Mouse (Mus musculus) lung, embryonic 15.5 days (tissue): ENCODE measurements at regions not wholly inside any gene's neighbourhood (a gene's known extent, or its start where the extent isn't known, plus 50 kb on each side); places are given as distances from the start of the nearest gene placed in this dataset.

Experiments
- ATAC-seq: fragments of 200-750 bp; cut with Nextera tagmentation; 2 replicates; pipeline ENCODE4 v1.8.0; 2017; ENCODE audit warnings: moderate number of reproducible peaks, borderline replicate concordance; ENCODE audit not compliant: low FRiP score, low TSS enrichment; ENCODE audit errors: extremely low read depth
- H3K27ac ChIP-seq: fragments of 300-500 bp; sonication (generic); 2 replicates; pipeline ENCODE4 v1.5.1; 2015; ENCODE audit warnings: moderate library complexity, mild to moderate bottlenecking, inconsistent platforms
- H3K27me3 ChIP-seq: fragments of 300-500 bp; sonication (generic); 2 replicates; pipeline ENCODE4 v1.6.1; 2015; ENCODE audit warnings: inconsistent platforms
- H3K36me3 ChIP-seq: fragments of 300-500 bp; sonication (generic); 2 replicates; pipeline ENCODE4 v1.6.1; 2015; ENCODE audit warnings: inconsistent platforms
- H3K4me1 ChIP-seq: fragments of 300-500 bp; sonication (generic); 2 replicates; pipeline ENCODE4 v1.6.1; 2015; ENCODE audit warnings: inconsistent platforms
- H3K4me2 ChIP-seq: fragments of 300-500 bp; sonication (generic); 2 replicates; pipeline ENCODE4 v1.6.1; 2015; ENCODE audit warnings: inconsistent platforms, mild to moderate bottlenecking, moderate library complexity
- H3K4me3 ChIP-seq: fragments of 300-500 bp; sonication (generic); 2 replicates; pipeline ENCODE4 v1.5.1; 2015; ENCODE audit warnings: mild to moderate bottlenecking, inconsistent platforms
- H3K9ac ChIP-seq: fragments of 300-500 bp; sonication (generic); 2 replicates; pipeline ENCODE4 v1.6.1; 2015; ENCODE audit warnings: inconsistent platforms
- H3K9me3 ChIP-seq: fragments of 300-500 bp; sonication (generic); 2 replicates; pipeline ENCODE4 v1.6.1; 2016; ENCODE audit warnings: inconsistent platforms
- WGBS: fragments of 180-500 bp; shearing (Covaris S2); methylation state at CpG from one replicate; pipeline ENCODE4 v1.1.7; 2015; 5-methylcytosine and 5-hydroxymethylcytosine counted together

DNA sequence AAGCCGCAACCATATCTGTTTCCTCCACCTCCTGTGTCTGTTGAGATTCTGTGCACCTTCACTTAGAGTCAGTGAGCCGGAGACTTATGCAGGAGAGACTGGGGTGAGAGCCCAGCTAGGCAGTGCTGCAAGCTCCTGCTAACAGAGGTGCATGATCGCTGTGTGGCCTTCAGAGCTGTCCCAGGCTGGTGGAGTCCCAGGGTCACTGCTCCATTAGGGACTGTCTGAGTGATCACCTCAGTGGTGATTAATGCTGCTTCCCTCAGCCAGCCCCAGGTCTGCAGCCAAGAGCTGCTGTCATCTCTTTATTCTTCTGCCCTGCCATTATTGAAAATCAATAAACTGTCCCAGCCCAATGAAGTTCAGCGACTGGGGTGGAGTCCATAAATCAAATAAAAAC is 69.0 kb upstream of the Aldh1b1 start:
- Histone ChIP-seq H3K9me3 (no peaks in the 10 kb centered on the region), H3K4me3 (no peak overlapping the region), H3K36me3 (no peaks in the 10 kb centered on the region), H3K27ac (no peak overlapping the region), H3K4me1 (peaks cover 9% of the 10 kb centered on the region; the same call in 1 of the 2 replicates), H3K9ac (no peak overlapping the region), H3K27me3 (no peaks in the 10 kb centered on the region), H3K4me2 (no peak overlapping the region)
- 62% methylated on average over 4 of the region's 4 CpGs for WGBS
- ATAC-seq, result no peak

DNA sequence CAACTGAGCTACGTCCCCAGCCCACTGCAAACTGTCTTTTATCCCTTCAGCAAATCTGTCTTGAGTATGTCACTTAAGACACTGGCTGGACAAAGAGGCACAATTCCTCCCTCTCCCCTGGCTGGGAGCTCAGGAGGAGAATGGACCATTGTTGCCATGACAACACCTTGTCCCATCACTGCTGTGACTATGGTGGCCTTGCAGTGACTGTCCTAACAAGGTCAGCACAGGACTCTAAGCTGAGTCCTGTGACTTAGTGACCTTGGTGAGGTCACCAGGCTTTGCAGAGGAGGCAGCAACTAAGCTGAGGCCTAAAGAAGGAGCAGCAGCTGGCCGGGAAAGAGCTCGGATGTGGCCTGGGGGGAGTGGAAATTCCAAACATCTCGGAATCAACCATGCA is 70.0 kb upstream of the Aldh1b1 start:
- WGBS, result 51% methylated on average over 4 of the region's 4 CpGs
- no peak overlapping the region for H3K27ac ChIP-seq
- H3K9ac ChIP-seq, result no peak overlapping the region
- no peaks in the 10 kb centered on the region for H3K27me3 ChIP-seq
- no peaks in the 10 kb centered on the region for H3K36me3 ChIP-seq
- peaks cover 10% of the 10 kb centered on the region; the same call in 1 of the 2 replicates for H3K4me1 ChIP-seq
- ATAC-seq, result no peak
- H3K4me2 ChIP-seq, result no peak overlapping the region
- H3K9me3 ChIP-seq, result no peaks in the 10 kb centered on the region
- no peak overlapping the region for H3K4me3 ChIP-seq

DNA sequence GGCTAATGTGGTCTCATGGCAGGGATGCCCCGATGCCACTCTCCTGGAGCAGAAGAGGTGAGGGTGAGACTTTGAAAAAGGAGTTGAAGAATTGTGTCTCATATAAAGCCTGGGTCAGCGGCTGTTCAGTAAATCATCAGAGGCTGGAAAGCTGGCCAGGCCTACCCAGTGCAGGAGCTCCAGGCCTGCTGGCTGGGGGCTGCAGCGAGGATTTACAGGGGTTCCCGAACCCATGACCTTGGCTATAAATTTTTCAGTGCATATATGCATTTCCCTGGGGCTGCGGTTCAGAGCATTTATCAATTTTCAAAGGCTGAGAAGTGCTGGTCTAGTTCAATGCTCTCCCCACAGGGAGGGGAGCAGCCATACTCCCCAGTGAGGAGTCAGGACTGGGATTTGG is 70.9 kb upstream of the Aldh1b1 start:
- H3K27me3 ChIP-seq, result no peaks in the 10 kb centered on the region
- no peak overlapping the region for H3K27ac ChIP-seq
- H3K9ac ChIP-seq, result no peak overlapping the region
- no peak for ATAC-seq
- no peaks in the 10 kb centered on the region for H3K9me3 ChIP-seq
- peaks cover 10% of the 10 kb centered on the region; the same call in 1 of the 2 replicates for H3K4me1 ChIP-seq
- WGBS, result 78% methylated on average over 5 of the region's 5 CpGs
- H3K36me3 ChIP-seq, result no peaks in the 10 kb centered on the region
- no peak overlapping the region for H3K4me3 ChIP-seq
- H3K4me2 ChIP-seq, result no peak overlapping the region

DNA sequence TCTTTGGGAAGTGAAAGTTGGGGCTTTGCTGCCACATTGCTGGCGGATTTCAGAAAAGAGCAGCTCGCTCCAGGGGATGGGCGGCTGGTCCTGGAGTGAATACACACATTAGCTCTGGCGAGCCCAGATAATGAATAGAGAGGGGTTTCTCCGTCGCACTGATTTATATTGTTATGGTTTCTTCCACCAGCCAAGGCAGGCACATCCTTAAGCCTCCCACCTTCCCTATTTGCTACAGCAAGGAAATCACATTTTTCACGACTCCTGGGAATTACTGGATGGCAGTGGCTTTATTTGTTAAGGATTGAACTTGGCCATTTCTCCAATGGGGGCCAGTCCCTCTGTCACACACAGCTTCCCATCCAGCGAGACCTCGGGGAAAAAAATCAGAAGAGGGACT is 71.3 kb upstream of the Aldh1b1 start:
- H3K27me3 ChIP-seq, result no peaks in the 10 kb centered on the region
- no peak overlapping the region for H3K27ac ChIP-seq
- no peaks in the 10 kb centered on the region for H3K9me3 ChIP-seq
- H3K9ac ChIP-seq, result no peak overlapping the region
- no peaks in the 10 kb centered on the region for H3K36me3 ChIP-seq
- 55% methylated on average over 9 of the region's 9 CpGs for WGBS
- H3K4me2 ChIP-seq, result no peak overlapping the region
- ATAC-seq, result no peak
- peaks cover 10% of the 10 kb centered on the region; the same call in 1 of the 2 replicates for H3K4me1 ChIP-seq
- no peak overlapping the region for H3K4me3 ChIP-seq

DNA sequence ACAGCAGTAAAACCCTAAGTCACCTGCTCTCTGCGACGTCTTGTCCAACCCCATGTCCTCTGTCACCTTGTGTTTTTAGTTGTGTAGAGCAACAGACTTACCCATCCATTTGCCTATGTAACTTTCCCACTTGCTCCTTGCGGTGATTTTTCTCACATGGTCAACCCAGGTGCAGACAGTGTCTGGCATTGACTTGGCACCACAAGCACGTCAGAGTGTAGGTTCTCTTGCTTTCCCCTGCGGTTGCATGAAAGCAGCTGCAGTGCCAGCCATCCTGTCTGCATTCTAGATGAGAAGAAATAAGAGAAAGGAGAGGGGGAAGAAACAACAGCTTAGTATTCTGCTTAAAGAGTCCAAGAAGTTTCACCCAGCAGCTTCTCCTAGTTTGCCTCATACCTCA is 72.0 kb upstream of the Aldh1b1 start:
- peaks cover 10% of the 10 kb centered on the region; the same call in 1 of the 2 replicates for H3K4me1 ChIP-seq
- H3K27ac ChIP-seq, result no peak overlapping the region
- H3K4me2 ChIP-seq, result no peak overlapping the region
- WGBS, result 90% methylated on average over 5 of the region's 5 CpGs
- H3K9me3 ChIP-seq, result no peaks in the 10 kb centered on the region
- H3K27me3 ChIP-seq, result no peaks in the 10 kb centered on the region
- no peak for ATAC-seq
- no peak overlapping the region for H3K4me3 ChIP-seq
- H3K36me3 ChIP-seq, result no peaks in the 10 kb centered on the region
- no peak overlapping the region for H3K9ac ChIP-seq

DNA sequence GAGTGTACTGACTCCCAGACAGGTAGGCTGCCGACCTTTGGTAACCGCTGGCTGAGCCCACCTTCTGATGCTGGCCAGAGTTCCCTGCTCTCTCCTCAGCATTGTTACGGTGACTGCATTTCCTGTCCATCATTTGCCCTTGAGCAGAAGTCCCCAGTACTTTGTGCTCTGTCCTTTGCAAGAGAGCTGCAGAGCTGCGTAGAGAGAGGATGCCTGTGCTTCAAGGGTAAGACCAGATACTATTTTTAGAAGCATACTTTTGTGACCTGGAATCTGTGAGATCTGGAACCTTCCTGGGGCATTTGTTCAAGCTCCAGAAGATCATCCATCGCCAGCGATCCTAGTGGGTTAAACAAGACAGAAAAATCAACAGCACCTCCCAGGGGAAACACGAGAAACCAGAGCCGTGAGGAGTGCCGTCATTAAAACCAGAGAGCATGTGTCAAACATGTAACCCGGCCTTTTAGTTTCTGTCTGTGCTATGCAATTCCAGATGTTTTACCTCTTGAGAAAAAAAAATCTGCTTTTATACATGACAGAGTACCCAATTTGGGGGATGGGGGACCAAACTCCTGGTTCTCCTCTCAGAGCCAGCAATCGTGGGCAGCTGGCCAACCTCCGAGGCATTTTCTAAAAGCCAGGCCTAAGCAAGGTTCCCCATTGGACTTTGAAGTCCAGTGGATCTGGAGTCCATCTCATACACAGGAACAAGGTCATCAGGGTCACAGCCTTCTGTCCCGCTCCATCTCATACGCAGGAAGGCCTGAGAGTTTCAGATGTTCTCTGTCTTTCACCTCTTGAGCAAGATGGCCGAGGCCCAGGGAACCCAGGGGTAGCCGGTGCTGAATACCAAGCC is 73.5 kb upstream of the Aldh1b1 start:
- ATAC-seq, result no peak
- Histone ChIP-seq H3K27ac (no peak overlapping the region), H3K27me3 (no peaks in the 10 kb centered on the region), H3K9ac (no peak overlapping the region), H3K4me3 (no peak overlapping the region), H3K4me2 (no peak overlapping the region), H3K36me3 (no peaks in the 10 kb centered on the region), H3K4me1 (peaks cover 10% of the 10 kb centered on the region; the same call in 1 of the 2 replicates), H3K9me3 (no peaks in the 10 kb centered on the region)
- WGBS, result 48% methylated on average over 16 of the region's 16 CpGs

DNA sequence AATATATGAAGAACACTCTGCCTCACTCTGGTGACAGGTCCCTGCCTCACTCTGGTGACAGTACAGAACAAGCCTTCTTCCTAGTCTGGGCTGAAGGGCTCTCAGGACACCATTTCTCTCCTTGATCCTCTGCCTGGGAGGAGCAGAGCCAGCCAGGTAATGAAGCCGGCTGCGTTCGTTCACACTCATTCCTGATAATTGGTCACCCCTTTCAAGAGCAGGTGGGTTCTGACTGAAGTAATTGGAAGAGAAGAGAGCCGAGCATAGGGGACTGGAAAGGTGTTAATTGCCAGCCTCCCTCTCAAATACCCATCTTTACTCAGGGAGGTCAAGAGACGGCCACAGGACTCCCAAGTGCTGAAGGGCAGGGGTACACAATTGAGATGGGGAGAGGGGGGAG is 78.5 kb upstream of the Aldh1b1 start:
- H3K4me3 ChIP-seq, result no peak overlapping the region
- 28% methylated on average over 5 of the region's 5 CpGs for WGBS
- H3K36me3 ChIP-seq, result no peaks in the 10 kb centered on the region
- H3K4me1 ChIP-seq, result peaks cover 6% of the 10 kb centered on the region; the same call in 1 of the 2 replicates
- no peaks in the 10 kb centered on the region for H3K9me3 ChIP-seq
- H3K27me3 ChIP-seq, result no peaks in the 10 kb centered on the region
- no peak for ATAC-seq
- no peak overlapping the region for H3K4me2 ChIP-seq
- H3K9ac ChIP-seq, result no peak overlapping the region
- no peak overlapping the region for H3K27ac ChIP-seq

DNA sequence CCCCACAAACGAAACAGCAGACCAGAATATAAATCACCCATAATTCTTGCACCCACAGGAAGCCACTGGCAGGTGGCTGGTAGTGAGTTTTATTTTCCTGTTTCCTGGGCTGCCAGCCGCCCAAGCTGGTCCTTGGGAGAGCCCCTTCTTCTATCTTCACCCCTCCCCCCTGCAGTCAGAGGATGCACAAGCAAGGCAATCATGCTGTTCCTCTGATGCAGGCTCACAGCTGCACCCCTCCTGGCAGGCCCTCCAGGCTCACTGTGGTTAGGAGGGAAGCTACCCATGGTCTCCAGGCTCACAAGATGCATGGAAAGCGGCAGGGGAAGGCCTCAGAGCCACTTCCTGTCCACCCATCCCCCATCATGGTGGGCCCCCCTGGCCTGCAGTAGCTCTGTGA is 79.3 kb upstream of the Aldh1b1 start:
- Histone ChIP-seq H3K36me3 (no peaks in the 10 kb centered on the region), H3K4me2 (no peak overlapping the region), H3K9ac (no peak overlapping the region), H3K4me1 (no peaks in the 10 kb centered on the region; the same call in 1 of the 2 replicates), H3K9me3 (no peaks in the 10 kb centered on the region), H3K27me3 (no peaks in the 10 kb centered on the region), H3K4me3 (no peak overlapping the region), H3K27ac (no peak overlapping the region)
- 43% methylated on average over 3 of the region's 3 CpGs for WGBS
- no peak for ATAC-seq

DNA sequence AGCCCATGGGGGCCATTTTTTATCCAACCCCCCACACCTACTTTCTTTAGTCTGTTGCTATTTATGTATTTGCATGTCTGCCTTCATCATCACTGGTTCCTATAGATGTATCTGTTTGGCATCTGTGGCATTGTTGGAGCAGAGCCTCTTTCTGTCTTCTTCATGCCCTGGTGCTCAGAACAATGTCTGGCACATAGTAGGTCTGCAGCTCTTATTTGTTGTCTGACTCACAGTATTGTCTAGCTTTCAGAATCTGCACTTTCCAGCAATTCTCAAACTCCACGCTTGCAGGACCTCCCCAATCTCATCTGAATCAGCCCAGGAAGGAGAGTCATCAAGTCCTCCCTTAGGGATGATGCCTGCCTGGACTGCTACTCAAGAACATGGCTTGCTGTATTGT is 82.9 kb upstream of the Aldh1b1 start:
- H3K36me3 ChIP-seq, result no peaks in the 10 kb centered on the region
- peaks cover 5% of the 10 kb centered on the region for H3K4me1 ChIP-seq
- 72% methylated on average over 1 of the region's 1 CpGs for WGBS
- H3K4me2 ChIP-seq, result no peak overlapping the region
- ATAC-seq, result no peak
- H3K4me3 ChIP-seq, result no peak overlapping the region
- H3K27me3 ChIP-seq, result no peaks in the 10 kb centered on the region
- H3K9me3 ChIP-seq, result no peaks in the 10 kb centered on the region
- no peak overlapping the region for H3K9ac ChIP-seq
- H3K27ac ChIP-seq, result no peak overlapping the region

DNA sequence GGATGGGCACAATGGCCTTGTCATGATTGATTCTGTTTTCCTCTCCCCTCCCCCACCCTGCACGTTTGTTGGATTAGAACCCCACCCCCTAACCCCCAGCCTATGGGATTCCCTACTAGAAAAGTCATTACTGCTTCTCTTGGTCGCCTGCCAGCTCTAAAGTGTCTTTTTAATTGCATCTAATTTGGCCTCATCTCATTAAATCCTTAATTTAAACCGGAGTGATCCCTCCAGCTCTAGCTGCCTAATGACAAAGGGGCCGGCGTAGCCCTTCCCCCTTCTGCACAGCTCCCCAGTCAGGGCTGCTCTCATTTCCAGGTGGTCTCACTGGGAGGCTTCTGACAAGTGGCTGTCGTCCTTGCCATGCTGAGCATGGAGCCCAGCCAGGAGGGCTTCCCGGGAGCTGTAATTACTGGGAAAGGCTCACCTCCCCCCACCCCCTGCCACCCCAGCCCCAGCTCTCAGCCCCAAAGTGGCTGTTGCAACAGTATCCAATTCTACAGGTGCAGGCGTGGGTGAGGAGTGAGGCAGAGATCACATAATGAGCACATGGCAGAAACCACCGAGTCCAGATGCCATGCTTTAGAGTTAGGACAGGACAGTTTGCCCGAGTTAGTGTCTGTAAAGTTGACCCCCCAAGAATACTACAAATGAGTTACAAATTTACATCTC is 84.8 kb upstream of the Aldh1b1 start:
- Histone ChIP-seq H3K9ac (no peak overlapping the region), H3K27me3 (no peaks in the 10 kb centered on the region), H3K9me3 (no peaks in the 10 kb centered on the region), H3K36me3 (no peaks in the 10 kb centered on the region), H3K27ac (no peak overlapping the region), H3K4me3 (no peak overlapping the region), H3K4me2 (no peak overlapping the region), H3K4me1 (peaks cover 5% of the 10 kb centered on the region; the same call in 1 of the 2 replicates)
- 18% methylated on average over 10 of the region's 10 CpGs for WGBS
- peak; percentile 8; the same call in 1 of the 2 replicates for ATAC-seq

DNA sequence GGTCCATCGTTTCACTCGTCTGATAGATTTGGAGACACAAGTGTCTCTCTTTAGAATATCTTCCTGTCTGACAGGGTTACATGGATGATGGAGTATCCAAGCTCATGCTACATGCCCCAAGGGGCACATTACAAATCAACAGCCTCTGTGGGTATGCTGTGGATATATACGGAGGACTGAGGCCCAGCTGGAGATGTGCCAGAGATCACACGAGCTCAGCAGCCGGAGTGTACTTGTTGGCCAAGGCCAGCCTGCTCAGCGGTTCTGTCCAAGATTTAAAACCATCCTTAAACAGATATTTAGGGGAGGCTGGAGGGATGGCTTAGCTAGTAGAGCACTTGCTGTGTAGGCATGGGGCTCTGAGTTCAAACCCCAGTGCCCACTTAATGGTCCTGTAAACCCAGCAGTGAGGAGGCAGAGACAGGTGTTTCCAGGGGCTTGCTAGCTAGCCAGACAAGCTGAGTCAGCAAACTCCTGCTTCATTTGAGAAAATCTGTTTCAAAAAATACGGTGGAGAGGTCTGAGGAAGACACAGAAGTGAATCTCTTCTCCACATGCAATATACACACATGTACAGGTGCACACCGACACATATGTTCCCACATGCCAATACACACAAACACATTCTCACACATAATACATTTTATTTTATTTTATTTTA is 85.6 kb upstream of the Aldh1b1 start:
- Histone ChIP-seq H3K9ac (no peak overlapping the region), H3K27me3 (no peaks in the 10 kb centered on the region), H3K27ac (no peak overlapping the region), H3K4me1 (peaks cover 5% of the 10 kb centered on the region; the same call in 1 of the 2 replicates), H3K4me3 (no peak overlapping the region), H3K36me3 (no peaks in the 10 kb centered on the region), H3K4me2 (no peak overlapping the region), H3K9me3 (no peaks in the 10 kb centered on the region)
- WGBS, result 35% methylated on average over 8 of the region's 8 CpGs
- ATAC-seq, result no peak

DNA sequence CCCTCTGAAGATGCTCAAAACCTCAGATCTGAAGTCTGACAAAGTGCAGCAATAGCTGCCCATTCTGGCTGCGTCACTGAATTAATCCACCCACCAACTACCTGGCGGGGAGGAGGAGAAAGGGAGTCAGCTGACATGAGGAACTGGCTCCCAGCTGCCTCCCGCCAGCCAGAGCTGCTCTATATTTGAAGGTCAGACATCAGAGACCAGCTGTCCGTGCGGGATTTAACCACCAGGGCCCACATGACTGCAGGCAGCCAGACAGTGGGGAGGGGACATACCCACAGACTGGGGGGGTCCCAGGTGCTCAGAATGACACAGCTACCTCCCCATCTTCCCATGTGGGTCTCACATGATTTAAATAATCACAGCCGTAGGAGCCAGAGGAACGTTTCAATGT is 94.8 kb upstream of the Aldh1b1 start:
- H3K4me3 ChIP-seq, result no peak overlapping the region
- no peak overlapping the region for H3K9ac ChIP-seq
- no peaks in the 10 kb centered on the region for H3K4me1 ChIP-seq
- 49% methylated on average over 7 of the region's 7 CpGs for WGBS
- H3K36me3 ChIP-seq, result no peaks in the 10 kb centered on the region
- H3K4me2 ChIP-seq, result no peak overlapping the region
- ATAC-seq, result no peak
- no peak overlapping the region for H3K27ac ChIP-seq
- H3K27me3 ChIP-seq, result no peaks in the 10 kb centered on the region
- no peaks in the 10 kb centered on the region for H3K9me3 ChIP-seq
